Mouse (Mus musculus) ES-Bruce4 (cell line): Measurements from ENCODE around the gene Lamb3.

Experiments used
- CTCF ChIP-seq: IDR thresholded peaks from one replicate; pipeline ENCODE4 v1.8.1; 2011; ENCODE audit warnings: low read depth, low read length
- EP300 ChIP-seq: IDR thresholded peaks from 2 replicates; pipeline ENCODE4 v1.6.1; 2011; ENCODE audit warnings: low read depth, low read length; ENCODE audit not compliant: insufficient read depth

DNA sequence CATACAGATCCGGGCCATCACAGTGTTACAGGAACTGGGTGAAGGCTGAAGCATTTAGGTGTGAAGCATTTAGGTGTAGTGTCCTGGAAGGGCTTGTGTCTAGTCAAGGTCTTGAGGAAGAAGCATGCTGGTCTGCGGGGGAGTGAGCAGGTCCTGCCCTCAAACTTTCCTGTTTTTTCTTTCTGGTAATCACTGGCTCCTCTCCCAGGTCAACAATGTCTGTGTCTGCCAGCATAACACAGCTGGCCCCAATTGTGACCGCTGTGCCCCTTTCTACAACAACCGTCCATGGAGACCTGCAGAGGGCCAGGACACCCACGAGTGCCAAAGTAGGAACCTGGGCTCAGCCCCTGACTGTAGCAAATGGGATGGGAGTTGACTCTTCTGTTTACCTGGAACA, 120.2 kb downstream of the Lamb3 start:
- no peak for TF ChIP-seq CTCF
- TF ChIP-seq EP300: no peak
